Mouse (Mus musculus) heart, postnatal 25 days (tissue): ENCODE data around the gene Acer1. TPM values are rescaled to one million over a fixed set of nuclear protein-coding genes. Genes with fewer than 3 reads are reported as not detected.

Source experiments
- DNase-seq: peaks from one replicate; pipeline ENCODE4 v3.0.0; 2022; ENCODE audit warnings: low spot score
- intact Hi-C: fragments of 180-260 bp; cut with DNase I; formaldehyde crosslinking; loops from one replicate; pipeline ENCODE4 v1.15.1; 2025
- total RNA-seq, 2 experiments: library from RNA; stranded (reverse); gene quantifications; 2 replicates each; pipeline ENCODE4 v1.2.3; 2021

The Acer1 gene
- total RNA-seq, 2 experiments from 2014 or later: not detected

DNA sequence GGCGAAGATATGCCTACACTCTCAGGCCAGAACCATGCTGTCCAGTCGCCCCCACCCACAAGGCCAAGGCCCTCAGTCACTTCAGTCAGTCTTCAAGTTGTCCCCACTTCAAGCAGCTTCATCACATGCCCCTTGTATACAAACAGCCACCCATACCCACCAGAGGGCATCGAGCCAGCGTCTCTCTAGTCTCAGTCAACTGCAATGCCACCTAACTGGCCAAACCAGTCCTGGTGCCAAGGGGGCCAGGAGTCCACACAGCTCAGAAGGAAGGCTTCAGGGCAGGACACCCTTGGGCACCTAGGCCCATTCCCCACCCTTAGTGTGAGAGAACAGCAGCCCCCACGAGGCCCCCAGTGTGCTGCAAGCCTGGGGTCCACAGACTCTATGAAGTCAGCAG is 74.8 kb downstream of the Acer1 start:
- intact Hi-C loops: no loop called here
- no peak for DNase-seq

DNA sequence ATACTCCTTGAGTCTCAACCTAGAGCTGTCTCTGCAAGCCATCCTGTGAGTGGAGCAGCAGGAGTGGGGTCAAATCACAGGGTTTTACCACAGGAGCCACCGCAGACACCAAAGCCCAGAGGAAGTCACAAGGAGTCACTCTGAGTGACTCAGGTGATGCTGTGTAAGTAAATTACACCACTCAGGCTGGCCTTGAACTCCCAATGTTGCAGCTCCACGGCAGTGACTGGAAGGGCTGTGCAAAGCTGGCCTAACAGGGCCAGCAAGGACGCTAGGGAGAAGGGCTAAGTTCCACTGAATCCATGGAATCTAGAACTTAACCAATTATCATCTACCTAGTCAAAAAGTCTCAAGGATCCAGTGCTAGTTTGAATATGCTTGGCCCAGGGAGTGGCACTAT is 75.8 kb downstream of the Acer1 start:
- DNase-seq: no peak
- intact Hi-C loops: no loop called here

Other genes with a start within 250 kb of the Acer1 start
- gene Nrtn, start 224.6 kb downstream of the Acer1 start, total RNA-seq: 10 to 100 TPM; 25.7 to 28.8 TPM
- gene Dus3l, start 217.4 kb downstream of the Acer1 start, total RNA-seq: 10 to 100 TPM; 18.3 to 18.8 TPM
- gene Prr22, start 211.9 kb downstream of the Acer1 start, total RNA-seq: under 1 TPM; 0.13 to 0.22 TPM
- 1 to 10 TPM; 3.2 to 4.6 TPM for gene Rfx2, start 151.1 kb downstream of the Acer1 start, total RNA-seq
- gene Acsbg2, start 107.7 kb downstream of the Acer1 start, total RNA-seq: not detected
- gene 1700061G19Rik, start 106.6 kb downstream of the Acer1 start, total RNA-seq: not detected
- gene Mllt1, start 46.7 kb downstream of the Acer1 start, total RNA-seq: 10 to 100 TPM; 21.6 to 21.8 TPM
- 10 to 100 TPM; 73.4 TPM for gene Clpp, start 8.2 kb upstream of the Acer1 start, total RNA-seq
- gene Alkbh7, start 15.2 kb upstream of the Acer1 start, total RNA-seq: 10 to 100 TPM; 65.4 to 77.8 TPM
- not detected for gene Pspn, start 17.9 kb upstream of the Acer1 start, total RNA-seq
- 10 to 100 TPM; 20.4 to 22.7 TPM for gene Gtf2f1, start 29.2 kb upstream of the Acer1 start, total RNA-seq
- gene Gm17949, start 29.3 kb upstream of the Acer1 start, total RNA-seq: not detected
- 10 to 100 TPM; 44.8 to 44.9 TPM for gene Khsrp, start 49.4 kb upstream of the Acer1 start, total RNA-seq
- not detected for gene Slc25a41, start 59.5 kb upstream of the Acer1 start, total RNA-seq
- under 1 TPM in 1 of 2 experiments, not detected in 1; 0.78 TPM for gene Crb3, start 77.0 kb upstream of the Acer1 start, total RNA-seq
- gene Slc25a23, start 77.7 kb upstream of the Acer1 start, total RNA-seq: 10 to 100 TPM; 65.1 to 75.0 TPM
- gene Dennd1c, start 96.4 kb upstream of the Acer1 start, total RNA-seq: 1 to 10 TPM in 1 of 2 experiments, under 1 TPM in 1; 0.96 to 2.1 TPM
- gene Tubb4a, start 105.7 kb upstream of the Acer1 start, total RNA-seq: 1 to 10 TPM; 3.2 to 3.3 TPM
- under 1 TPM; 0.28 to 0.57 TPM for gene Tnfsf9, start 123.2 kb upstream of the Acer1 start, total RNA-seq
- not detected for gene Cd70, start 167.7 kb upstream of the Acer1 start, total RNA-seq
- gene Tnfsf14, start 212.1 kb upstream of the Acer1 start, total RNA-seq: not detected
- gene C3, start 246.0 kb upstream of the Acer1 start, total RNA-seq: 10 to 100 TPM; 47.1 to 80.7 TPM